Mouse (Mus musculus) left cerebral cortex, postnatal 36 days (tissue): ENCODE results near the gene Ap2a1. TPM values are rescaled to one million over a fixed set of nuclear protein-coding genes. Genes with fewer than 3 reads are reported as not detected.
A peak's percentile ranks its signal among the peaks of the same experiment; 100 is the strongest.
"Not testable (repeated sequence)": the region's sequence is repeated elsewhere in the genome, so short reads cannot be mapped to it uniquely, and the experiment has no call there.

Source experiments
- DNase-seq, 2 experiments: peaks; one replicate each; pipeline ENCODE4 v3.0.0; 2021 to 2022; ENCODE audit warnings: low spot score in 2 of 2, mixed read lengths in 1 of 2
- intact Hi-C: fragments of 180-260 bp; cut with DNase I; formaldehyde crosslinking; loops from one replicate; pipeline ENCODE4 v1.15.1; 2025
- total RNA-seq, 2 experiments: library from RNA; stranded (reverse); gene quantifications; 2 replicates each; pipeline ENCODE4 v1.2.3; 2021

Gene Ap2a1
- total RNA-seq, 2 experiments from 2014 or later = 346 to 355 TPM

GRCm38 (mm10) chr7:44901230-44901722 lies 28.0 kb downstream of the Ap2a1 start:
- DNase-seq = no peak
- intact Hi-C loops = no loop called here

- DNase-seq = no peak
- intact Hi-C loops = no loop called here
Measured at GRCm38 (mm10) chr7:44900632-44901031, 28.7 kb downstream of the Ap2a1 start.

- intact Hi-C loops = no loop called here
- no peak for DNase-seq
Measured at GRCm38 (mm10) chr7:44898607-44899006, 30.7 kb downstream of the Ap2a1 start.

DNA sequence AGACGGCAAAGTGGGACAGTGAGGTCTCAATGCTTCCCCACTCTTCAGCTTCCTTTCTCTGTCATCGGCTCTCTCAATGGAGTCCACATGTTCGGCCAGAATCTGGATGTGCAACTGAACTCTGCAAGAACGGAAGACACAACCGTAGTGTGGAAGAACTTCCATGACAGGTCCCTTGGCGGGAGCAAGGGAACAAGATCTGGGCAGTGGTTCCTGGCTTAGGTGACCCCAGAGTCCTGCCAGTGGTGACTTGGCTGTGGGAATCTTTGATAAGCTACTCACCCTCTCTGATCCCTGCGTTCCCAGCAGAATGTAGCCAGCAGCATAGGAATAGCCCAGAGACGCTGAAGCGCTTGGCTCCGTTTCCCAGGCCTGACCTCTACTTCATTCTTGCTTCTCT lies 32.8 kb downstream of the Ap2a1 start:
- intact Hi-C loops = no loop called here
- DNase-seq = no peak

DNA sequence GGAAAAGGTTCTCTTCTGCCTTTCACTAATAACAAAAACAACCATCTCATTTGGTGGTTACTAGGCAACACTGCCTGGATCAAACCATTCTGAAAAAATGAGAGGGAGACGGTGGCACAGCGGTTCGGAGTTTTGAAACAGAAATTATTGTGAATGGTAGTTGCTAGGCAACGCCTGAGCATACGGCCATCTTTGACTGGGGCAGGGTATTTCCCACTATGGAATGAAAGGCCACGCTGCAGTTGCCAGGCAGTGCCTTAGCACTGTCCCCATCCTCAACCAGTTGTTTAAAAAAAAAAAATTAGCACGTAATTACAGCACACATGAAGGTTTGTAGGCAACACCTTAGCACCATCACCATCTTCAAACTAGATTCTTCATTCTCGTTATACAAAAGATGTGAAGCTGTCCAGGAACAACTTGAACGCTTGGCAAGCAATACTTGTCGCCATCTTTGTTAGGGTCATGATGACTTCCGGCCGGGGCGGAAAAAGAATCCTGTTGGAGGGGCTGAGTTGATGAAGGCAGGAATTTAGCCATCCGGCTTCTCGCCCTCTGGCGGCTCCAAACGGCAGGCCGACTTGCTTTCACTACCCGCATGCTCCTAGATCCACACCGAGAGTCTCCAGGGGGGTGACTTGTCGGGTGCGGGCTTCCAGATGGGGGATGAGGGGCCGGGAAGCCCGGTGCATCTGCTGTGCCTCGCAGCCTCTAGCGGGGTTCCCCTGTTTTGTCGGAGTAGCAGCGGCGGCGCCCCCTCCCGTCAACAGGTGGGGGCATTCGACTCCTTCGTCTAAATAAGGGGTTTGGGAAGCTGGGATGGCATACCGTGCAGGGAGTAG lies 33.5 kb downstream of the Ap2a1 start, which contains the start of gene Fuz:
Fuz (plus strand) TSS at position 487 of the 842 bp plus-strand sequence.
- intact Hi-C loops = no loop called here
- peak; percentile 89 to 93 for DNase-seq

DNA sequence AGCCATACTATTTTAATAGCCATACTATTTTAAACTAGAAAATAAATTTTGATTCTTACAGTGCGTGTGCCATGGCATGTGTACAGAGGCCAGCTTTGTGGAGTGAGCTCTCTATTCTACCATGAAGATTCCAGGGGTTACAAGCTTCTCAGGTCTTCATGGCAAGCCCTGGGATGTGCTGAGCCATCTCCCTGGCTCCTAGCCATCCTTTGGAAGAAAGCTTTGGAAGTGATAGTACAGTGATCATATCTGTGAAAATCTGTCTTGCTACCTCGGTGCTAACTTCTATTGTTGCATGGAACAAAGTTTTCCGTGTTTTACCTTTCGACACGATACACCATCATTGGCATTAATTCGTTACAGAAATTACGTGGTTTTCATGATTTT lies 34.1 kb downstream of the Ap2a1 start:
- intact Hi-C loops = no loop called here

DNA sequence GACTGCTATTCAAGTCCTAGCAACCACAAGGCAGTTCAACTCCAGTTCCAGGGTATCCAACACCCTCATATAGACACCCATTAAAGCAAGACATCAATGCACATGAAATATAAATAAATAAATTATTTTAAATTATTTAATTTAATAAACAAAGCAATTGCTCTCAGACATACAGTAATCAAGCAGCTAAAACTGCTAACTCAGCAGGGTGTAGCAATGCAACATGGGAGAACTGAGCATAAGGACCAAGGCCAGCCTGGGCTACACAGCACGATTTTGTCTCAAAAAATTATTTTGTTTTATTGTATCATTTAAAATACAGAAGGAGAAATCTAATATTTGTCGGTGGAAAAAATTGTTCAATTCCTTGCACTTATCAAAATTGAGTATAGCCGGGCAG lies 35.1 kb downstream of the Ap2a1 start:
- intact Hi-C loops = no loop called here
- no peak for DNase-seq

More for the DNA sequence above, 34.1 kb downstream of the Ap2a1 start:
- no peak for DNase-seq

GRCm38 (mm10) chr7:44893197-44893596 lies 36.1 kb downstream of the Ap2a1 start:
- no peak for DNase-seq
- intact Hi-C loops = no loop called here

- DNase-seq = peak; percentile 93 to 94
- intact Hi-C loops = no loop called here
Measured at GRCm38 (mm10) chr7:44892276-44892921, 36.9 kb downstream of the Ap2a1 start, which contains the start of gene Med25. Gene Med25 (minus strand): TSS chr7:44892712.

GRCm38 (mm10) chr7:44891611-44892010 lies 37.7 kb downstream of the Ap2a1 start:
- intact Hi-C loops = loop anchor here (2.0 kb wide), 1 partner anchor 21 kb away; no protein-coding TSS in a partner anchor

DNA sequence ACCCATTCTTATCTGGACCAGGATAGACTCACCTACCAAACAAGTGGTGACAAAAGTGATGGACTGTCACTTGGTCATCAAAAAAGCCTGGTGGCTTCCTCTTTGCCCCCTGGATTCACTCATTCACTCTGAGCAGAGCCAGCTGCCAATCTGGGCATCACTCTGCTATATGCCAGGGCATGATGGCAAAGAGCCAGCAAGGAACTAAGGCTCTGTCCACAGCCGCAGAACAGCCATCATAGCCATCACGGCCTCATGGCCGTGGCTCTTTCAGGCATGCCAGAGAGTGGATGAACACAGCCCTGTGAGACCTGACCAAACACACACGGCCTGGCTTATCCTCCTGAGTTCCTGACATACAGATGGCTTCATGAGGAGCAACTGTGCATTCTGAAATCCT lies 38.6 kb downstream of the Ap2a1 start:
- intact Hi-C loops = loop anchor here (2.0 kb wide), 1 partner anchor 20 kb away; no protein-coding TSS in a partner anchor
- no peak for DNase-seq

More at GRCm38 (mm10) chr7:44891611-44892010, 37.7 kb downstream of the Ap2a1 start:
- no peak for DNase-seq

- intact Hi-C loops = loop anchor here (2.0 kb wide), 1 partner anchor 19 kb away; no protein-coding TSS in a partner anchor
- DNase-seq = no peak
Measured at GRCm38 (mm10) chr7:44890180-44890579, 39.1 kb downstream of the Ap2a1 start.

DNA sequence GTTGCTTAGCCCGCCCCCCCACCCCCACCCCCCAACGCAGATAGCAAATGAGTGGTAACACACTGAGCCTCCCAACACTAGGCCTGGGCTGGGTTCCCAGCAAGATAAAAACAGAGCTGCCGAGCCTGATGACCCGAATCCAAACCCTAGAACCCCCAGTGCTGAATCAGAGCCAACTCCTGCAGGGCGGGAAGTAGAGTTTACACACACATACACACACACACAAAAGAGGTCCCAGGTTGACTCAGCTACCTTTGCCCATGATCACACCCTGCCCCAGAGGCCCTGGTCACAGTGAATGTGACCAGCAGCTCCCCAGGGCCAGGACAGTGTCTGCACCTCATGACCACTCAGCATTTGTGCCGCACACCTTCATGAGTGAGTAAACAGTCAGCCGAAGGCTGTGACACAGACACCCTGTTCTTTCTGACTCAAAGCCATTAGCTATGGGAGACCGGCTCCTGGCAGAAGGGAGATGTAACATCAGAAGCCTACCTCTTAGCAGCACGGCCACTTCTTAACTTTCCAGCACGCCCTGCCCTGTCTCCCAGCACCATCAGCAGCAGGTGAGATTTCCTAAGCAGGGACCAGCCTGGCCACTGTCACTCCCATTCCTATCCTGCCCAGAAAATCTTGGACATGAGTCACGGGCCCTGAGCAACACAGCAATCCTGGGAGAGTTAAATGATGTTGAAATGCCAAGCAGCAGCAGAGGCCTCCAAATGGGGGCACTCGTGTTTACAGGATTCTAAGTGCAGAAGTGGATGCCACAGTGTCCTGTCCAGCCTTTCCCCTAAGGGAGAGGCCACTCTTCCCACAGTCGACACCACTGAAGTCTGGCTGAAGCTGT lies 40.8 kb downstream of the Ap2a1 start:
- DNase-seq = no peak
- intact Hi-C loops = no loop called here

DNA sequence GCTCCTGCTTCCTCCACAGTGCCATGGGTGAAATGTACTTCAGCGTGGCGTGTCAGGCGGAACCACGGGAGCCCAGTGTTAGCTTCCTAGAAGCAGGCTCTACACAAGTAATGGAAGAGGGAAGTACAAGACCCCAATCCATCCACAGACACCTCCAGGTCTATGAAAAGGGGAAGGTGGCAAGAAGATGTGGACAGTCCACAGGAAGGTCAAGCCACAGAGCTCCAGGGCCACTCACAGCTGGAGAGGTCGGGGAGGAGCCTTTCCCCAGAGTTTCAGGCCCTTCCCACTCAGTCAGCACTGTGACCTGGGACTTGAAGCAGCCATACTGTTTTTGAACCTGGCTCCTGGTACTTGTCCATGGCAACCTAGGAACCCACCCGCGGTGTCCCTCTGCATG lies 42.3 kb downstream of the Ap2a1 start:
- DNase-seq = no peak
- intact Hi-C loops = no loop called here

GRCm38 (mm10) chr7:44884637-44885036 lies 44.7 kb downstream of the Ap2a1 start:
- intact Hi-C loops = no loop called here
- DNase-seq = no peak

DNA sequence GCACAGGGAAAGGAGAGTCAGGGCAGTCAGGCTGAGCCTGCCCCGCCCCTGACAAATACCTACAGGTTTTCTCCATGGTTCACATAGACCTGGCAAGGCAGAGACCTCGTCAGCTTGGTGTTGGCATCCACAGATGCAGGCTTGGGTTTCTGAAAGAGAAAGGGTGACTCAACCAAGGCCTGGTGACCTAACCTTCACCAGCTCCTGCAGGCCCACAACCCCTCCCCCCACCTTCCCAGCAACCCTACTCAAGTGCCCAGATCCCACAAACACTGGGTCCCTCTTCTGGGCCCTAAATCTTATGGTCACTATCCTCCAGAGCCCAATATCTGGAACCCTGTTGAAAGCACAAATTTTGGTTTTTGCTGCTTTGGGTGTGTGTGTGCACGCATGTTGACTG lies 46.3 kb downstream of the Ap2a1 start:
- intact Hi-C loops = no loop called here

DNA sequence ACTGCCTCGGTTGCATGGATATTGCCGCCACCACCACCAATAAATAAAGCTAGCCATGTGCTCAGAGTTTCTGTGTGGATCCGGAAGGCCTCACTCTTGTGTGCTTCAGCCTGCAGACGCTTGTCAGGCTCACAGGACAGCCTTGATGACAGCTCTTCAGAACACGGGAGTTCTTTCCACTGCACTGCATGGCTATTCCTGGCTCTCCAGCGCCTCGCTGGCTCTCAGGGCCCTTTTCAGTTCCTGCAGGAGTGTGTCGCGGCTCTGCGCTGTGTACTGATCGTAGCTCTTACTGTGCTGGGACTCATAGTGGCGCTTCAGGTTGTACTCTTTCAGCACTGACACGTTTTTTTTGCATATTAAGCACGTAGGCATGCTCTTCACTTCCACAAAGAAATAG lies 51.5 kb downstream of the Ap2a1 start:
- DNase-seq = no peak
- intact Hi-C loops = no loop called here

More for the DNA sequence above, 46.3 kb downstream of the Ap2a1 start:
- no peak for DNase-seq

GRCm38 (mm10) chr7:44871774-44872173 lies 57.5 kb downstream of the Ap2a1 start:
- DNase-seq = not testable (repeated sequence)
- intact Hi-C loops = loop anchor here (2.0 kb wide), 1 partner anchor 19 kb away; no protein-coding TSS in a partner anchor

DNA sequence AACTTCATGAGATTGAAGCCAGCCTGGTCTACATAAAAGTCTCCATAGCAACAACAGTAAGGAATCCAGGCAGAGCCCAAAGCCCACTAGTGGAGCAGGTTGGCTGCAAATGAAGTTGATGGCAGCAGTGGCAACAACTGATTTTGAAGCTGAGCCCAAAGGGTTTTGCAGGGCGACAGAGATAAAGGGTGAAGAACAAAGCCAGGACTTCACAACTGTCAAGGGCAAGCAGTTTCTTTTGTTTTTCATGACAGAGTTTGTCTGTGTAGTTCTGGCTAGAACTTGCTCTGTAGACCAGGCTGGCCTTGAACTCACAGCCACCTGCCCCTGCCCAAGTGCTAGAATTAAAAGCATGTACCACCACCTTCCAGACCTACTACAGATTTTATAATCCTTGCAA lies 58.1 kb downstream of the Ap2a1 start:
- intact Hi-C loops = loop anchor here (2.0 kb wide), 1 partner anchor 20 kb away; no protein-coding TSS in a partner anchor
- DNase-seq = no peak
